Mouse (Mus musculus) forebrain, embryonic 13.5 days (tissue): ENCODE data around the gene Ror2. TPM values are rescaled to one million over a fixed set of nuclear protein-coding genes. Genes with fewer than 3 reads are reported as not detected.
A peak's percentile ranks its signal among the peaks of the same experiment; 100 is the strongest.

ENCODE experiments used
- ATAC-seq: fragments of 200-750 bp; cut with Nextera tagmentation; 2 replicates; pipeline ENCODE4 v1.8.0; 2017
- H3K27ac ChIP-seq: fragments of 300-500 bp; sonication (generic); 2 replicates; pipeline ENCODE4 v1.5.1; 2015; ENCODE audit warnings: inconsistent platforms, mild to moderate bottlenecking, moderate library complexity
- H3K27me3 ChIP-seq: fragments of 300-500 bp; sonication (generic); 2 replicates; pipeline ENCODE4 v1.6.1; 2015; ENCODE audit warnings: mild to moderate bottlenecking, inconsistent platforms
- H3K36me3 ChIP-seq: fragments of 300-500 bp; sonication (generic); 2 replicates; pipeline ENCODE4 v1.6.1; 2015; ENCODE audit warnings: mild to moderate bottlenecking, inconsistent platforms; ENCODE audit not compliant: poor library complexity, severe bottlenecking
- H3K4me1 ChIP-seq: fragments of 300-500 bp; sonication (generic); 2 replicates; pipeline ENCODE4 v1.6.1; 2015; ENCODE audit warnings: inconsistent platforms
- H3K4me2 ChIP-seq: fragments of 300-500 bp; sonication (generic); 2 replicates; pipeline ENCODE4 v1.6.1; 2015; ENCODE audit warnings: inconsistent platforms, mild to moderate bottlenecking, moderate library complexity
- H3K4me3 ChIP-seq: fragments of 300-500 bp; sonication (generic); 2 replicates; pipeline ENCODE4 v1.5.1; 2015; ENCODE audit warnings: mild to moderate bottlenecking, inconsistent platforms
- H3K9ac ChIP-seq: fragments of 300-500 bp; sonication (generic); 2 replicates; pipeline ENCODE4 v1.6.1; 2015; ENCODE audit warnings: mild to moderate bottlenecking, inconsistent platforms
- H3K9me3 ChIP-seq: fragments of 300-500 bp; sonication (generic); replicated peaks from 2 replicates; pipeline ENCODE4 v1.6.1; 2016; ENCODE audit warnings: inconsistent platforms
- WGBS: fragments of 180-500 bp; shearing (Covaris S2); methylation state at CpG from one replicate; pipeline ENCODE4 v1.1.7; 2015; 5-methylcytosine and 5-hydroxymethylcytosine counted together
- polyA plus RNA-seq: library from polyadenylated mRNA; unstranded; fragments of >200 nt; fragmentation: Nextera tagmentation; extraction: Ambion mirVana; gene quantifications from 2 replicates; pipeline ENCODE4 v1.2.1, GENCODE M21; 2015

Ror2 gene
- polyA plus RNA-seq, 1 experiment from 2014 or later = 5.8 TPM

GRCm38 (mm10) chr13:53109560-53110248, 176.2 kb downstream of the Ror2 start:
- H3K9ac ChIP-seq = peak overlapping the region; percentile 54
- H3K27ac ChIP-seq = no peak overlapping the region
- no peaks in the 10 kb centered on the region for H3K27me3 ChIP-seq
- peaks cover 11% of the 10 kb centered on the region for H3K36me3 ChIP-seq
- H3K4me3 ChIP-seq = peak overlapping the region; percentile 20
- H3K4me1 ChIP-seq = 0 out of 2 replicates have a peak, but pooled peaks cover 6% of the 10 kb centered on the region
- 24% methylated on average over 17 of the region's 17 CpGs for WGBS
- no peaks in the 10 kb centered on the region for H3K9me3 ChIP-seq
- ATAC-seq = peak; percentile 86
- peak overlapping the region; percentile 54 for H3K4me2 ChIP-seq

- 92% methylated on average over 13 of the region's 13 CpGs for WGBS
- ATAC-seq = no peak
- Histone ChIP-seq H3K4me3 (no peak overlapping the region), H3K4me2 (no peak overlapping the region), H3K27ac (no peak overlapping the region), H3K27me3 (no peaks in the 10 kb centered on the region), H3K9me3 (no peaks in the 10 kb centered on the region), H3K36me3 (peaks cover 11% of the 10 kb centered on the region), H3K9ac (no peak overlapping the region), H3K4me1 (0 out of 2 replicates have a peak, but pooled peaks cover 6% of the 10 kb centered on the region)
Observed at GRCm38 (mm10) chr13:53106676-53107075, 179.2 kb downstream of the Ror2 start.

GRCm38 (mm10) chr13:53099771-53100682, 185.9 kb downstream of the Ror2 start:
- Histone ChIP-seq H3K4me2 (peak overlapping the region; percentile 28), H3K9ac (no peak overlapping the region), H3K9me3 (no peaks in the 10 kb centered on the region), H3K27me3 (0 out of 2 replicates have a peak, but pooled peaks cover 7% of the 10 kb centered on the region), H3K4me3 (no peak overlapping the region), H3K36me3 (no peaks in the 10 kb centered on the region), H3K27ac (peak overlapping the region; percentile 59), H3K4me1 (peaks cover 8% of the 10 kb centered on the region)
- peak; percentile 76 for ATAC-seq
- 21% methylated on average over 17 of the region's 17 CpGs for WGBS

GRCm38 (mm10) chr13:53096615-53097014, 189.3 kb downstream of the Ror2 start:
- peaks cover 8% of the 10 kb centered on the region for H3K4me1 ChIP-seq
- no peak overlapping the region for H3K4me2 ChIP-seq
- no peak overlapping the region for H3K4me3 ChIP-seq
- ATAC-seq = no peak
- no peaks in the 10 kb centered on the region for H3K9me3 ChIP-seq
- H3K27ac ChIP-seq = no peak overlapping the region
- 0 out of 2 replicates have a peak, but pooled peaks cover 7% of the 10 kb centered on the region for H3K27me3 ChIP-seq
- WGBS = 24% methylated on average over 8 of the region's 8 CpGs
- H3K9ac ChIP-seq = no peak overlapping the region
- H3K36me3 ChIP-seq = no peaks in the 10 kb centered on the region

- H3K36me3 ChIP-seq = no peaks in the 10 kb centered on the region
- ATAC-seq = no peak
- H3K4me1 ChIP-seq = peaks cover 8% of the 10 kb centered on the region
- no peak overlapping the region for H3K4me2 ChIP-seq
- no peaks in the 10 kb centered on the region for H3K9me3 ChIP-seq
- peaks cover 7% of the 10 kb centered on the region; the same call in 1 of the 2 replicates for H3K27me3 ChIP-seq
- 79% methylated on average over 17 of the region's 17 CpGs for WGBS
- H3K27ac ChIP-seq = no peak overlapping the region
- H3K9ac ChIP-seq = no peak overlapping the region
- no peak overlapping the region for H3K4me3 ChIP-seq
Observed at GRCm38 (mm10) chr13:53095222-53095621, 190.7 kb downstream of the Ror2 start.

GRCm38 (mm10) chr13:53094658-53095057, 191.3 kb downstream of the Ror2 start:
- no peak for ATAC-seq
- Histone ChIP-seq H3K36me3 (no peaks in the 10 kb centered on the region), H3K4me1 (peaks cover 2% of the 10 kb centered on the region), H3K27ac (no peak overlapping the region), H3K9ac (no peak overlapping the region), H3K27me3 (peaks cover 9% of the 10 kb centered on the region; the same call in 1 of the 2 replicates), H3K9me3 (no peaks in the 10 kb centered on the region), H3K4me3 (no peak overlapping the region), H3K4me2 (no peak overlapping the region)
- WGBS = 93% methylated on average over 8 of the region's 8 CpGs

- peaks cover 9% of the 10 kb centered on the region; the same call in 1 of the 2 replicates for H3K27me3 ChIP-seq
- no peaks in the 10 kb centered on the region for H3K36me3 ChIP-seq
- 70% methylated on average over 4 of the region's 4 CpGs for WGBS
- H3K9ac ChIP-seq = no peak overlapping the region
- no peaks in the 10 kb centered on the region for H3K9me3 ChIP-seq
- no peak overlapping the region for H3K27ac ChIP-seq
- no peaks in the 10 kb centered on the region; the same call in 1 of the 2 replicates for H3K4me1 ChIP-seq
- H3K4me2 ChIP-seq = no peak overlapping the region
- ATAC-seq = no peak
- no peak overlapping the region for H3K4me3 ChIP-seq
Observed at GRCm38 (mm10) chr13:53093407-53093806, 192.5 kb downstream of the Ror2 start.

GRCm38 (mm10) chr13:53086552-53087282, 199.2 kb downstream of the Ror2 start:
- no peak overlapping the region for H3K4me2 ChIP-seq
- WGBS = 79% methylated on average over 23 of the region's 23 CpGs
- H3K9ac ChIP-seq = no peak overlapping the region
- peak overlapping the region; percentile 73 for H3K27ac ChIP-seq
- H3K27me3 ChIP-seq = peaks cover 2% of the 10 kb centered on the region; the same call in 1 of the 2 replicates
- no peaks in the 10 kb centered on the region for H3K36me3 ChIP-seq
- peak; percentile 50; the same call in 1 of the 2 replicates for ATAC-seq
- H3K9me3 ChIP-seq = no peaks in the 10 kb centered on the region
- H3K4me1 ChIP-seq = peaks cover 5% of the 10 kb centered on the region; the same call in 1 of the 2 replicates
- no peak overlapping the region for H3K4me3 ChIP-seq

GRCm38 (mm10) chr13:53081846-53082245, 204.1 kb downstream of the Ror2 start:
- Histone ChIP-seq H3K27me3 (no peaks in the 10 kb centered on the region), H3K4me1 (peaks cover 28% of the 10 kb centered on the region), H3K9me3 (no peaks in the 10 kb centered on the region), H3K9ac (no peak overlapping the region), H3K36me3 (no peaks in the 10 kb centered on the region), H3K4me3 (no peak overlapping the region), H3K27ac (no peak overlapping the region), H3K4me2 (no peak overlapping the region)
- ATAC-seq = no peak
- 79% methylated on average over 6 of the region's 6 CpGs for WGBS

- Histone ChIP-seq H3K27ac (peak overlapping the region; percentile 59; the same call in 1 of the 2 replicates), H3K4me1 (peaks cover 27% of the 10 kb centered on the region), H3K9ac (0 out of 2 replicates have a peak overlapping the region, but pooled peaks have one; percentile 9), H3K36me3 (no peaks in the 10 kb centered on the region), H3K27me3 (no peaks in the 10 kb centered on the region), H3K9me3 (no peaks in the 10 kb centered on the region), H3K4me2 (peak overlapping the region; percentile 41), H3K4me3 (no peak overlapping the region)
- 13% methylated on average over 15 of the region's 15 CpGs for WGBS
- peak; percentile 84 for ATAC-seq
Observed at GRCm38 (mm10) chr13:53077732-53078345, 208.1 kb downstream of the Ror2 start.

- 70% methylated on average over 5 of the region's 5 CpGs for WGBS
- H3K27ac ChIP-seq = no peak overlapping the region
- no peaks in the 10 kb centered on the region for H3K27me3 ChIP-seq
- H3K36me3 ChIP-seq = no peaks in the 10 kb centered on the region
- no peak for ATAC-seq
- no peak overlapping the region for H3K9ac ChIP-seq
- no peaks in the 10 kb centered on the region for H3K9me3 ChIP-seq
- no peak overlapping the region for H3K4me2 ChIP-seq
- no peak overlapping the region for H3K4me3 ChIP-seq
- H3K4me1 ChIP-seq = peaks cover 23% of the 10 kb centered on the region
Observed at GRCm38 (mm10) chr13:53075006-53075405, 210.9 kb downstream of the Ror2 start.
